ENCODE assay signal across 24 mouse cellular contexts in genomic region chr9:14440347-14440746, GRCm38 (mm10). TPM values are rescaled to one million over a fixed set of nuclear protein-coding genes. Genes with fewer than 3 reads are reported as not detected.
DNase-seq lines count a peak whose midpoint lies in the region; ATAC-seq and TF ChIP-seq lines count a peak whose summit lies in the region.
"Had no signal": no experiment of that assay in that cellular context is flagged by ENCODE, and none has a peak within 500 bp of the region (broad histone marks: within the 10 kb centered on the region; RNA-seq: fewer than 3 reads in every experiment).

No protein-coding gene starts in this region.

- H3K9ac ChIP-seq in intestine, postnatal 0 days (ENCODE audit: low read depth, low read length) = no peak overlapping the region
- no peak overlapping the region for H3K9ac ChIP-seq in intestine, embryonic 15.5 days
- no peak overlapping the region for H3K9ac ChIP-seq in lung, postnatal 0 days (replicated peaks; ENCODE audit: low read depth)
- no peak overlapping the region for H3K9ac ChIP-seq in MEL (ENCODE audit: control insufficient read depth, low read depth, low read length, poor library complexity, severe bottlenecking)
- no peak overlapping the region for H3K9ac ChIP-seq in stomach, postnatal 0 days (ENCODE audit: low read length)
- H3K9ac ChIP-seq: embryonic facial prominence, embryonic 15.5 days; limb, embryonic 15.5 days; lung, embryonic 15.5 days; neural tube, embryonic 12.5 days had no signal

- H3K27ac ChIP-seq in intestine, postnatal 0 days (ENCODE audit: low read depth, low read length) = no peak overlapping the region
- H3K27ac ChIP-seq in intestine, embryonic 15.5 days = no peak overlapping the region
- no peak overlapping the region for H3K27ac ChIP-seq in lung, postnatal 0 days (ENCODE audit: low read length)
- no peak overlapping the region for H3K27ac ChIP-seq in MEL (ENCODE audit: control insufficient read depth, low read depth, low read length)
- H3K27ac ChIP-seq in stomach, postnatal 0 days (replicated peaks) = no peak overlapping the region
- H3K27ac ChIP-seq: embryonic facial prominence, embryonic 15.5 days; limb, embryonic 15.5 days; lung, embryonic 15.5 days; neural tube, embryonic 12.5 days had no signal

- no peak for TF ChIP-seq POLR2A in MEL (IDR thresholded peaks at IDR 0.05; ENCODE audit: control insufficient read depth in 1 of 2, insufficient read depth in 1 of 2, low read depth in 1 of 2, low read length in 2 of 2, poor library complexity in 1 of 2)

- no peak for ATAC-seq in intestine, postnatal 0 days
- ATAC-seq in intestine, embryonic 15.5 days = no peak
- no peak for ATAC-seq in lung, postnatal 0 days
- no peak for ATAC-seq in stomach, postnatal 0 days (ENCODE audit: low FRiP score, low TSS enrichment)
- ATAC-seq: hindbrain, embryonic 16.5 days had no signal

- TF ChIP-seq EP300 in lung, postnatal 0 days (IDR thresholded peaks at IDR 0.05) = no peak
- TF ChIP-seq EP300 in MEL (IDR thresholded peaks at IDR 0.05; ENCODE audit: low read depth in 1 of 2, low read length in 2 of 2) = no peak
- TF ChIP-seq EP300 in stomach, postnatal 0 days (optimal IDR thresholded peaks at IDR 0.05) = no peak

- H3K79me2 ChIP-seq in MEL (ENCODE audit: control insufficient read depth, insufficient read depth, low read length, poor library complexity) = no peaks in the 10 kb centered on the region

- no peaks in the 10 kb centered on the region for H3K4me1 ChIP-seq in intestine, postnatal 0 days (replicated peaks; ENCODE audit: control insufficient read depth, insufficient read depth, low read length)
- no peaks in the 10 kb centered on the region for H3K4me1 ChIP-seq in intestine, embryonic 15.5 days (replicated peaks)
- no peaks in the 10 kb centered on the region for H3K4me1 ChIP-seq in lung, postnatal 0 days (ENCODE audit: insufficient read depth, low read depth, low read length)
- no peaks in the 10 kb centered on the region for H3K4me1 ChIP-seq in MEL (ENCODE audit: control insufficient read depth in 1 of 2, insufficient read depth in 2 of 2, low read length in 2 of 2)
- no peaks in the 10 kb centered on the region for H3K4me1 ChIP-seq in stomach, postnatal 0 days (replicated peaks; ENCODE audit: control insufficient read depth, insufficient read depth)
- H3K4me1 ChIP-seq: embryonic facial prominence, embryonic 15.5 days; limb, embryonic 15.5 days; lung, embryonic 15.5 days; neural tube, embryonic 12.5 days had no signal

- H3K36me3 ChIP-seq in intestine, postnatal 0 days (ENCODE audit: control insufficient read depth, insufficient read depth) = no peaks in the 10 kb centered on the region
- no peaks in the 10 kb centered on the region for H3K36me3 ChIP-seq in intestine, embryonic 15.5 days
- no peaks in the 10 kb centered on the region for H3K36me3 ChIP-seq in lung, postnatal 0 days (ENCODE audit: insufficient read depth, low read length)
- H3K36me3 ChIP-seq in MEL (ENCODE audit: control insufficient read depth in 1 of 2, insufficient read depth in 2 of 2, low read length in 2 of 2) = no peaks in the 10 kb centered on the region
- no peaks in the 10 kb centered on the region for H3K36me3 ChIP-seq in stomach, postnatal 0 days (ENCODE audit: control insufficient read depth, insufficient read depth, low read length)
- H3K36me3 ChIP-seq: embryonic facial prominence, embryonic 15.5 days; limb, embryonic 15.5 days; lung, embryonic 15.5 days; neural tube, embryonic 12.5 days had no signal

- WGBS in intestine, postnatal 0 days = 91% methylated on average over 1 of the region's 1 CpGs
- 89% methylated on average over 1 of the region's 1 CpGs for WGBS in intestine, embryonic 15.5 days
- WGBS in lung, postnatal 0 days = 84% methylated on average over 1 of the region's 1 CpGs
- 84% methylated on average over 1 of the region's 1 CpGs for WGBS in stomach, postnatal 0 days

- H3K27me3 ChIP-seq in intestine, postnatal 0 days (replicated peaks; ENCODE audit: control insufficient read depth, insufficient read depth, low read length) = no peaks in the 10 kb centered on the region
- H3K27me3 ChIP-seq in intestine, embryonic 15.5 days (replicated peaks) = no peaks in the 10 kb centered on the region
- no peaks in the 10 kb centered on the region for H3K27me3 ChIP-seq in lung, postnatal 0 days (replicated peaks; ENCODE audit: insufficient read depth, low read length)
- peaks cover 2 to 3% of the 10 kb centered on the region in 2 experiments; a peak in 3 of 4 replicates for H3K27me3 ChIP-seq in MEL (ENCODE audit: control insufficient read depth in 1 of 2, insufficient read depth in 2 of 2, low read length in 2 of 2)
- H3K27me3 ChIP-seq in stomach, postnatal 0 days (ENCODE audit: control insufficient read depth, insufficient read depth, low read length) = no peaks in the 10 kb centered on the region
- H3K27me3 ChIP-seq: embryonic facial prominence, embryonic 15.5 days; limb, embryonic 15.5 days; lung, embryonic 15.5 days; neural tube, embryonic 12.5 days had no signal

- DNase-seq in lung, postnatal 0 days (ENCODE audit: low spot score) = no peak
- DNase-seq in lung, postnatal 4 days = no peak
- peak; percentile 48 for DNase-seq in MEL (ENCODE audit: low read depth, low spot score)
- no peak for DNase-seq in stomach, postnatal 0 days (ENCODE audit: low spot score)
- DNase-seq in ovary, postnatal 10 days (ENCODE audit: low spot score) = no peak
- DNase-seq: adrenal gland, adult 2 months; cerebellum, adult 9-11 months; embryo, embryonic 11 days; gastrocnemius, postnatal 14 days; heart, adult 18-20 months; heart, postnatal 4 days; kidney, adult 8-10 months; right cerebral cortex, adult 18-20 months; thymus, postnatal 36 days had no signal

- TF ChIP-seq RAD21 in MEL (IDR thresholded peaks at IDR 0.05; ENCODE audit: low read depth, low read length) = peak; percentile 53

- no peak overlapping the region for H3K4me2 ChIP-seq in intestine, postnatal 0 days (replicated peaks; ENCODE audit: low read depth)
- no peak overlapping the region for H3K4me2 ChIP-seq in intestine, embryonic 15.5 days (replicated peaks)
- H3K4me2 ChIP-seq in lung, postnatal 0 days (replicated peaks; ENCODE audit: low read depth, low read length) = no peak overlapping the region
- no peak overlapping the region for H3K4me2 ChIP-seq in stomach, postnatal 0 days (replicated peaks; ENCODE audit: low read depth)
- H3K4me2 ChIP-seq: embryonic facial prominence, embryonic 15.5 days; limb, embryonic 15.5 days; lung, embryonic 15.5 days; midbrain, embryonic 11.5 days; neural tube, embryonic 12.5 days had no signal

- H3K4me3 ChIP-seq in intestine, postnatal 0 days (ENCODE audit: low read depth, low read length) = no peak overlapping the region
- H3K4me3 ChIP-seq in intestine, embryonic 15.5 days (replicated peaks) = no peak overlapping the region
- no peak overlapping the region for H3K4me3 ChIP-seq in lung, postnatal 0 days (ENCODE audit: low read depth, low read length)
- no peak overlapping the region for H3K4me3 ChIP-seq in MEL (ENCODE audit: control insufficient read depth in 1 of 2, insufficient read depth in 1 of 2, low read depth in 2 of 2, low read length in 2 of 2)
- no peak overlapping the region for H3K4me3 ChIP-seq in stomach, postnatal 0 days (ENCODE audit: low read depth, low read length)
- H3K4me3 ChIP-seq: embryonic facial prominence, embryonic 15.5 days; limb, embryonic 15.5 days; lung, embryonic 15.5 days; neural tube, embryonic 12.5 days had no signal

- no peaks in the 10 kb centered on the region for H3K9me3 ChIP-seq in intestine, postnatal 0 days (ENCODE audit: control insufficient read depth)
- H3K9me3 ChIP-seq in intestine, embryonic 15.5 days = no peaks in the 10 kb centered on the region
- H3K9me3 ChIP-seq in lung, postnatal 0 days (ENCODE audit: low read length) = no peaks in the 10 kb centered on the region
- no peaks in the 10 kb centered on the region for H3K9me3 ChIP-seq in MEL (replicated peaks; ENCODE audit: insufficient read depth, low read length)
- 0 out of 2 replicates have a peak, but pooled peaks cover 3% of the 10 kb centered on the region for H3K9me3 ChIP-seq in stomach, postnatal 0 days (ENCODE audit: control insufficient read depth, low read length)
- H3K9me3 ChIP-seq: embryonic facial prominence, embryonic 15.5 days; limb, embryonic 15.5 days; lung, embryonic 15.5 days; neural tube, embryonic 12.5 days had no signal

- peak; percentile 20; the same call in 1 of the 2 replicates for TF ChIP-seq CTCF in intestine, postnatal 0 days (IDR thresholded peaks at IDR 0.05; ENCODE audit: low read depth)
- peak; percentile 37; the same call in 1 of the 2 replicates for TF ChIP-seq CTCF in lung, postnatal 0 days (IDR thresholded peaks at IDR 0.05)
- TF ChIP-seq CTCF in MEL (IDR thresholded peaks at IDR 0.05 in 2 of 3, conservative IDR thresholded peaks at IDR 0.05 in 1 of 3; ENCODE audit: control insufficient read depth in 1 of 3, insufficient read depth in 1 of 3, low read depth in 2 of 3, low read length in 3 of 3, poor library complexity in 1 of 3, severe bottlenecking in 1 of 3) = peak in 2 of 3 experiments; percentile 60; a peak in 4 of 6 replicates
- peak; percentile 43 for TF ChIP-seq CTCF in stomach, postnatal 0 days (IDR thresholded peaks at IDR 0.05; ENCODE audit: low read depth)

TF ChIP-seq in MEL, 35 proteins besides CTCF, POLR2A, EP300 and RAD21:
- TF ChIP-seq SMC3 (IDR thresholded peaks at IDR 0.05; ENCODE audit: low read depth, low read length) (peak; percentile 52), ZC3H11A (IDR thresholded peaks at IDR 0.05; ENCODE audit: low read depth, low read length) (peak; percentile 49), RCOR1 (IDR thresholded peaks at IDR 0.05; ENCODE audit: low read depth, low read length) (no peak)

RNA-seq across cellular contexts. Expression of gene Endod1, which starts 59.0 kb away (rescaled TPM):
- polyA plus RNA-seq in intestine, postnatal 0 days (2015; fragmentation: Nextera tagmentation; extraction: Ambion mirVana) = 36.8 and 39.0 TPM in 2 replicates
- 26.3 and 26.7 TPM in 2 replicates for polyA plus RNA-seq in intestine, embryonic 15.5 days (2015; fragmentation: Nextera tagmentation; extraction: Ambion mirVana)
- 14.4 and 16.6 TPM in 2 replicates for polyA plus RNA-seq in lung, postnatal 0 days (2015; fragmentation: Nextera tagmentation; extraction: Ambion mirVana)
- 20.4 and 33.7 TPM in 2 replicates for total RNA-seq in MEL (2012; rRNA removed)
- 10 to 100 TPM in 1 of 2 experiments, not detected in 1; 31.1 TPM for polyA plus RNA-seq in MEL (2012; ENCODE audit: insufficient read depth in 1 of 2, insufficient read length in 2 of 2, low read depth in 1 of 2, low replicate concordance in 2 of 2, missing spikeins in 1 of 2)
- 80.8 and 90.1 TPM in 2 replicates for polyA plus RNA-seq in stomach, postnatal 0 days (2015; fragmentation: Nextera tagmentation; extraction: Ambion mirVana)

RNA-seq across cellular contexts. Expression of gene Kdm4d, which starts 59.9 kb away (rescaled TPM):
- polyA plus RNA-seq in intestine, postnatal 0 days (2015; fragmentation: Nextera tagmentation; extraction: Ambion mirVana) = 0.04 and 0.07 TPM in 2 replicates
- 0.23 and 0.35 TPM in 2 replicates for polyA plus RNA-seq in intestine, embryonic 15.5 days (2015; fragmentation: Nextera tagmentation; extraction: Ambion mirVana)
- 0.19 and 0.20 TPM in 2 replicates for polyA plus RNA-seq in lung, postnatal 0 days (2015; fragmentation: Nextera tagmentation; extraction: Ambion mirVana)
- 0.56 and 0.58 TPM in 2 replicates for total RNA-seq in MEL (2012; rRNA removed)
- under 1 TPM in 1 of 2 experiments, not detected in 1; 0.40 TPM for polyA plus RNA-seq in MEL (2012; ENCODE audit: insufficient read depth in 1 of 2, insufficient read length in 2 of 2, low read depth in 1 of 2, low replicate concordance in 2 of 2, missing spikeins in 1 of 2)
- 0.16 and 0.21 TPM in 2 replicates for polyA plus RNA-seq in stomach, postnatal 0 days (2015; fragmentation: Nextera tagmentation; extraction: Ambion mirVana)
- total RNA-seq: gastrocnemius, postnatal 14 days; heart, adult 18-20 months had no signal
- polyA plus RNA-seq: large intestine, adult 2 months; small intestine, adult 2 months had no signal
